Mouse (Mus musculus): Measurements from ENCODE around the gene Tctex1d1. TPM values are rescaled to one million over a fixed set of nuclear protein-coding genes. Genes with fewer than 3 reads are reported as not detected.

Tctex1d1 gene
- polyA plus RNA-seq, 1 experiment from 2014 or later, result 0.80 TPM

DNA sequence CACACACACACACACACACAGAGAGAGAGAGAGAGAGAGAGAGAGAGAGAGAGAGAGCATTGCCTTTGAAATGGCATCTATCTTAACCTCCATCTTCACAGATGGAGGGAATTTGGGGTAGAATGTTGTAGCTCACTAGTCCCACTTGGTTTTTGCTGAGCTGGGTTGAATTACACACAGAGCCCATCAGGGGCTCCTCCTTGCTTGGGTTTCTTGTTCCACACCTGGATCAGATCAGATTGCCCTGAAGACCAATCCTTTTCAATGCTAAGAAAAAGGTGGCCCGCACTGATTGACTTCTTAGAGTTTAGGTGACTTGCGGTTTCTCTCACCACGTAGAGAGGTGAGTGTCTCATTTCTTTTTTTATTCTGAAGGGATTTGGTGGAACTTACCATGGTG is 13.3 kb downstream of the Tctex1d1 start:
- no peaks in the 10 kb centered on the region; the same call in 1 of the 2 replicates for H3K4me1 ChIP-seq (replicated peaks; ENCODE audit: control insufficient read depth, insufficient read depth, low read length)
- no peaks in the 10 kb centered on the region for H3K9me3 ChIP-seq (ENCODE audit: control insufficient read depth, low read length)
- H3K27ac ChIP-seq (ENCODE audit: low read length), result no peak overlapping the region
- no peaks in the 10 kb centered on the region for H3K27me3 ChIP-seq (ENCODE audit: control insufficient read depth, insufficient read depth, low read depth, low read length)
- WGBS, result 85% methylated on average over 3 of the region's 3 CpGs
- H3K9ac ChIP-seq (ENCODE audit: low read length), result no peak overlapping the region
- no peaks in the 10 kb centered on the region for H3K36me3 ChIP-seq (ENCODE audit: control insufficient read depth, insufficient read depth, low read length)
- no peak overlapping the region for H3K4me3 ChIP-seq (ENCODE audit: low read length)
- ATAC-seq (ENCODE audit: low read depth), result no peak
- no peak overlapping the region for H3K4me2 ChIP-seq (ENCODE audit: low read depth, low read length)

DNA sequence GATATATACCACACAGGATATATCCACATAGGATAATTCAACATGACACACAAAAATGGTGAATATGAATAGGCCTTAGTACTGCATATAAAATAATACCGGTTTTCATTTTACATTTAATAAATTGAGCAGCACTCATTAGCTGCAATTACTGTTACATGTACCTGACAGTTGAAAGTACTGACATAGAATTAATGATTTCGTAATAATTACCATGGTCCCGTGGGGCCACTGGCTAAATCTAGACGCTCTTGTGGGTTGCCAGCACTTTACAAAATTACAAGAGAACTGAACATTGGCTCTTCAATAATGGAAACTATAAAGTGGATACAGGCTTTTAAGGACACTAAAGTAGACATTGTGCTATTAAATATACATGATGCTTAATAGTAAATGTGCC is 26.3 kb downstream of the Tctex1d1 start:
- 84% methylated on average over 4 of the region's 4 CpGs for WGBS
- H3K9me3 ChIP-seq (ENCODE audit: control insufficient read depth, low read length), result no peaks in the 10 kb centered on the region
- H3K27ac ChIP-seq (ENCODE audit: low read length), result no peak overlapping the region
- H3K36me3 ChIP-seq (ENCODE audit: control insufficient read depth, insufficient read depth, low read length), result no peaks in the 10 kb centered on the region
- H3K9ac ChIP-seq (ENCODE audit: low read length), result no peak overlapping the region
- H3K4me1 ChIP-seq (replicated peaks; ENCODE audit: control insufficient read depth, insufficient read depth, low read length), result no peaks in the 10 kb centered on the region
- H3K4me3 ChIP-seq (ENCODE audit: low read length), result no peak overlapping the region
- no peaks in the 10 kb centered on the region for H3K27me3 ChIP-seq (ENCODE audit: control insufficient read depth, insufficient read depth, low read depth, low read length)
- ATAC-seq (ENCODE audit: low read depth), result no peak
- H3K4me2 ChIP-seq (ENCODE audit: low read depth, low read length), result no peak overlapping the region

DNA sequence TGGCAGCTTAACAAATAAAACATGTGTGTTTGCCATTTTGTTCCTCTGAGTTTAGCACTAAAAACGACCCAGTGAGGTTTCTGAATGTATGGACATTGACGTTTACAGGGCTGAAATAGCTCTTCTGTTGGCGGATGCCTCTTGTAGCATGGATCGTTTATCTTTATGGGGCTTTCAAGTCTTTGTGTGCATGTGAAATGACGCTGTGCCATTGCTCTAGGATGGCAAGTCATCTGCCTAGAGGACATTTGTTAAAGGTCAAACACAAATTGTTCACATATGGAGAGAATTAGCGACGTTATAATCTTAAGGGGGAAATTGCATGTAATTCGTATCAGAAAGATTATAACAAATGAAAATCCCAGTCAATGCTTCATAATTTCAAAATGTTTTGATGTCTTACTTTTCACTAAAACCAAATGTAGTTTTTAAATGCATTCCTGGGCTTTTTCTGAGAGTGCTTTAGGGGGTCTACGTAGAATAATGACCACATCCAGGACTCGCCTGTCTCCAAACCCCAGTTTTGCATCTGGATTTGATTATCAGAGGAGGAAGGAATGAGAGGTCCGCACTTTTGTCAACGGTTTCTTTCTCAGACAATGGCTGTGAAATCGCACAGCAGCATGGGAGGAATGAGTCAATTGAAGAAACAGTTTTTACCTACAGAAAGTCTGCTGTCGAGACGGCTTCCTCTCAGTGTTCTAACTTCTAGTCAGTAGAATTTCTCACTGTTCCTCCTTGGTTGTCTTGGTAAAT is 27.0 kb downstream of the Tctex1d1 start:
- H3K9ac ChIP-seq (ENCODE audit: low read length), result no peak overlapping the region
- H3K4me2 ChIP-seq (ENCODE audit: low read depth, low read length), result no peak overlapping the region
- ATAC-seq (ENCODE audit: low read depth), result no peak
- no peaks in the 10 kb centered on the region for H3K4me1 ChIP-seq (replicated peaks; ENCODE audit: control insufficient read depth, insufficient read depth, low read length)
- no peak overlapping the region for H3K27ac ChIP-seq (ENCODE audit: low read length)
- H3K36me3 ChIP-seq (ENCODE audit: control insufficient read depth, insufficient read depth, low read length), result no peaks in the 10 kb centered on the region
- no peaks in the 10 kb centered on the region for H3K27me3 ChIP-seq (ENCODE audit: control insufficient read depth, insufficient read depth, low read depth, low read length)
- no peak overlapping the region for H3K4me3 ChIP-seq (ENCODE audit: low read length)
- 61% methylated on average over 15 of the region's 15 CpGs for WGBS
- no peaks in the 10 kb centered on the region for H3K9me3 ChIP-seq (ENCODE audit: control insufficient read depth, low read length)

DNA sequence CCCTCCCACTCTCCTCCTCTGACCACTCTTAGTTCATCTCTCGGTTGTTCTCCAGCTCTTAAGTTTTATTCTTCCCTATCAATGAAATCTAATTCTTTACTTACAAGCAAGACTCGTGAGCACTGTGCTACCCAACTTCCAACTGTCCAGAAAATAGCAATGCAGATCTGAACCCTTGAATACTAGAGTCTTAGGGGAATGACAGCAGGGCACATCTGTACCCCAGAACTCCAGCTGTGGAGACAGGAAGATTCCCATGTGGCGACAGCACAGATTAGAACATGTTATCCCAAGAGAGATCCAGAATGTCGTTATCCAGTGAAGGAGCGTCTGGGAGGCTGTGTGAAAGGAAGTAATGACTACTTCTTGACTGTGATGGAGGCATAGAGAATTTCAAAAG is 27.9 kb downstream of the Tctex1d1 start:
- no peak overlapping the region for H3K9ac ChIP-seq (ENCODE audit: low read length)
- no peaks in the 10 kb centered on the region for H3K4me1 ChIP-seq (replicated peaks; ENCODE audit: control insufficient read depth, insufficient read depth, low read length)
- H3K4me3 ChIP-seq (ENCODE audit: low read length), result no peak overlapping the region
- no peak overlapping the region for H3K4me2 ChIP-seq (ENCODE audit: low read depth, low read length)
- H3K27me3 ChIP-seq (ENCODE audit: control insufficient read depth, insufficient read depth, low read depth, low read length), result no peaks in the 10 kb centered on the region
- H3K9me3 ChIP-seq (ENCODE audit: control insufficient read depth, low read length), result no peaks in the 10 kb centered on the region
- 73% methylated on average over 5 of the region's 5 CpGs for WGBS
- ATAC-seq (ENCODE audit: low read depth), result no peak
- no peak overlapping the region for H3K27ac ChIP-seq (ENCODE audit: low read length)
- H3K36me3 ChIP-seq (ENCODE audit: control insufficient read depth, insufficient read depth, low read length), result no peaks in the 10 kb centered on the region

DNA sequence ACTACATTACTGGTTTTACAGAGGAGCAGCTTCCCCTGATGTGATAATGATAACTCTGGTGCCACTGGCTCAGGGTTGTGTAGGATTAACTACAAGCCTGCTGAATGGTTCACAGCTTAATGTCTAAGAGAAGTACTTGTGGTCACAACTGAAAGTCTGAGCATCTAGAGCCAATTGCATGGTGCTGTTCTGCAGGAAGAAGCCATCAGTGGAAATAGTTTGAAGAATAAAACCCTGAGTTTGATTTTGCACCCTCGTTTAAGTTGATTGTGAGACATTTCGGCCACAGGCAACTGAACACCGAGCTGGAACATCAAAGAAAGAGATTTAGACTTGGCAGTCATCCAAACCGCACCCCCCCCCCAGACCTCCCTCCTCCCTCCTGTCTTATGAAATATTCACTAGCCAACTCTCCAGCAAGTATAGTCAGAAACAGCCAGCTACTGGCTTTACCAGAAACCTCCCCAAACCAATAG is 28.6 kb downstream of the Tctex1d1 start:
- Histone ChIP-seq H3K27me3 (ENCODE audit: control insufficient read depth, insufficient read depth, low read depth, low read length) (no peaks in the 10 kb centered on the region), H3K9me3 (ENCODE audit: control insufficient read depth, low read length) (no peaks in the 10 kb centered on the region), H3K4me3 (ENCODE audit: low read length) (no peak overlapping the region), H3K4me2 (ENCODE audit: low read depth, low read length) (no peak overlapping the region), H3K27ac (ENCODE audit: low read length) (no peak overlapping the region), H3K9ac (ENCODE audit: low read length) (no peak overlapping the region), H3K4me1 (replicated peaks; ENCODE audit: control insufficient read depth, insufficient read depth, low read length) (no peaks in the 10 kb centered on the region), H3K36me3 (ENCODE audit: control insufficient read depth, insufficient read depth, low read length) (no peaks in the 10 kb centered on the region)
- 9% methylated on average over 4 of the region's 4 CpGs for WGBS
- no peak for ATAC-seq (ENCODE audit: low read depth)

- H3K27ac ChIP-seq (ENCODE audit: low read length), result no peak overlapping the region
- ATAC-seq (ENCODE audit: low read depth), result no peak
- H3K9me3 ChIP-seq (ENCODE audit: control insufficient read depth, low read length), result no peaks in the 10 kb centered on the region
- H3K27me3 ChIP-seq (ENCODE audit: control insufficient read depth, insufficient read depth, low read depth, low read length), result no peaks in the 10 kb centered on the region
- H3K4me2 ChIP-seq (ENCODE audit: low read depth, low read length), result no peak overlapping the region
- H3K4me3 ChIP-seq (ENCODE audit: low read length), result no peak overlapping the region
- 82% methylated on average over 4 of the region's 4 CpGs for WGBS
- no peaks in the 10 kb centered on the region for H3K36me3 ChIP-seq (ENCODE audit: control insufficient read depth, insufficient read depth, low read length)
- H3K9ac ChIP-seq (ENCODE audit: low read length), result no peak overlapping the region
- H3K4me1 ChIP-seq (replicated peaks; ENCODE audit: control insufficient read depth, insufficient read depth, low read length), result no peaks in the 10 kb centered on the region
Measured at GRCm38 (mm10) chr4:103010734-103011133, 32.3 kb downstream of the Tctex1d1 start.

DNA sequence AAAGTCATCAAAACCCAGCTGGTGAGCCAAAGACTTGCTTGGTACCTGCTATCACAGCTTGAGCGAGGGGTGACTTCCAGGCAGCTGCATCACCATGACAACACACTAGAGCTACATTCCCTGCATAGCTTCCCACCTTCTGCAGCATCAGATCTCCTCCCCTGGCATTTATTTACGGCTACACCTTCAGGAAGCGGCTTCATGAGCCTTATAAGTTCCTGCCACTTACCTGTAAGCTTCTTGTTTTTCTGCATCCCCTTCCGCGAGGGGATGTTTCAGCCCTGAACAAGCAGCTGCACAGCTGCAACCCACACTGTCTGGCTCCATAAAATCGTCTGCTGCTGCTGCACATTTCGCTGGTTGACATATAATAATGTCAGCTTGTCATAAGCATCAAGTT is 33.4 kb downstream of the Tctex1d1 start:
- H3K27me3 ChIP-seq (ENCODE audit: control insufficient read depth, insufficient read depth, low read depth, low read length), result no peaks in the 10 kb centered on the region
- ATAC-seq (ENCODE audit: low read depth), result no peak
- H3K4me3 ChIP-seq (ENCODE audit: low read length), result no peak overlapping the region
- no peak overlapping the region for H3K27ac ChIP-seq (ENCODE audit: low read length)
- H3K9me3 ChIP-seq (ENCODE audit: control insufficient read depth, low read length), result no peaks in the 10 kb centered on the region
- H3K36me3 ChIP-seq (ENCODE audit: control insufficient read depth, insufficient read depth, low read length), result no peaks in the 10 kb centered on the region
- 28% methylated on average over 7 of the region's 7 CpGs for WGBS
- no peak overlapping the region for H3K4me2 ChIP-seq (ENCODE audit: low read depth, low read length)
- H3K4me1 ChIP-seq (replicated peaks; ENCODE audit: control insufficient read depth, insufficient read depth, low read length), result no peaks in the 10 kb centered on the region
- H3K9ac ChIP-seq (ENCODE audit: low read length), result no peak overlapping the region

GRCm38 (mm10) chr4:103013490-103013889 is 35.1 kb downstream of the Tctex1d1 start:
- WGBS, result 23% methylated on average over 4 of the region's 4 CpGs
- Histone ChIP-seq H3K27ac (ENCODE audit: low read length) (no peak overlapping the region), H3K4me2 (ENCODE audit: low read depth, low read length) (no peak overlapping the region), H3K4me1 (replicated peaks; ENCODE audit: control insufficient read depth, insufficient read depth, low read length) (no peaks in the 10 kb centered on the region), H3K9me3 (ENCODE audit: control insufficient read depth, low read length) (no peaks in the 10 kb centered on the region), H3K9ac (ENCODE audit: low read length) (no peak overlapping the region), H3K4me3 (ENCODE audit: low read length) (no peak overlapping the region), H3K27me3 (ENCODE audit: control insufficient read depth, insufficient read depth, low read depth, low read length) (no peaks in the 10 kb centered on the region), H3K36me3 (ENCODE audit: control insufficient read depth, insufficient read depth, low read length) (no peaks in the 10 kb centered on the region)
- no peak for ATAC-seq (ENCODE audit: low read depth)

GRCm38 (mm10) chr4:103026621-103027020 is 48.2 kb downstream of the Tctex1d1 start, which contains the start of gene Insl5:
Gene Insl5, minus strand, starts transcription at chr4:103026842.
- no peaks in the 10 kb centered on the region for H3K9me3 ChIP-seq (ENCODE audit: control insufficient read depth, low read length)
- ATAC-seq (ENCODE audit: low read depth), result no peak
- H3K4me3 ChIP-seq (ENCODE audit: low read length), result no peak within 1 kb of the TSS
- H3K9ac ChIP-seq (ENCODE audit: low read length), result no peak within 1 kb of the TSS
- WGBS, result 41% methylated on average over 4 of the region's 4 CpGs
- no peak within 1 kb of the TSS for H3K4me2 ChIP-seq (ENCODE audit: low read depth, low read length)
- no peak within 1 kb of the TSS for H3K27ac ChIP-seq (ENCODE audit: low read length)
- H3K4me1 ChIP-seq (replicated peaks; ENCODE audit: control insufficient read depth, insufficient read depth, low read length), result peaks cover 2% of the 10 kb centered on the region; the same call in 1 of the 2 replicates
- no peaks in the 10 kb centered on the region for H3K36me3 ChIP-seq (ENCODE audit: control insufficient read depth, insufficient read depth, low read length)
- no peaks in the 10 kb centered on the region for H3K27me3 ChIP-seq (ENCODE audit: control insufficient read depth, insufficient read depth, low read depth, low read length)
